Mouse (Mus musculus): ENCODE results near the gene Car12.

Gene Car12

DNA sequence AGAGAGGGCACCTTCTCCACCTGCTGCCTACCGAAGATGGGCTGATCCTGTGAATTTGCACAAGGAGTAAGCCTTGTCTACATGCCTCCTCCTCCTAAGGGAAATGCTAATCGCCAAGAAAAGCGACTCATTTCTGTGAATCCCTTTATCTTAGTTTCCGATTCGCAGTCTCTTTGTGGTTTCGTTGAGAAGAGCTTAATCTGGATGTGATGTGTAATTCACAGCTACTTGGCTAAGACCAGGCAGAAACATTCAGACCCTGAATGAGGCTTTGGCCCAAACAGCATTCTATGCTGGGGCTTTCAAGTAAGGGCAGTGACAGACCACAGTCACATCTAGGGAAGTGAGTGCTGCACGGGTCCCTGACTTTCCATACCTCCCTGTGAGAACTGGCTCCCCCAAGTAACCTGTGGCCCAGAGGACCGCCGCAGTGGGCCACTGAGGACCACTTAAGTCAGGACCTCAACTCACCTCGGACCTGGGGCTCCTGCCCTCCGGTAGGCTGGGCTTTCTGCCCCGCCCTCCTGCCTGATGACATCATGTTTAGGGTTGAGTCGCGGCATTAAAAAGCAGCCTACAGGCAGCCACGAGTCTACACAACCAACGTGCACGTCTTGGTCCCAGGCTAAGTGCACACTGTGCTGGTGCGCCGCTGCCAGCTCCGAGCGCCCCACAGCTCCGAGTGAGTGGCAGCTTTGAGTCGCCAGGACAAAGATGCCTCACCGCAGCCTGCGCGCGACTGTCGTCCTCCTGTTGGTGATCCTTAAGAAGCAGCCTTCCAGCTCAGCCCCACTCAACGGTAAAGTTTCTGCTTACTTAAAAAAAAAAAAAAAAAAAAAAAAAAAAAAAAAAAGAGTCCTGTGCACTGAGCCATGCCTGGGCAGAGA lies at the start of gene Car12:
Gene Car12 (plus strand): TSS at position 552 of the 887 bp plus-strand sequence.
- peak; percentile 52 to 60 for DNase-seq

DNA sequence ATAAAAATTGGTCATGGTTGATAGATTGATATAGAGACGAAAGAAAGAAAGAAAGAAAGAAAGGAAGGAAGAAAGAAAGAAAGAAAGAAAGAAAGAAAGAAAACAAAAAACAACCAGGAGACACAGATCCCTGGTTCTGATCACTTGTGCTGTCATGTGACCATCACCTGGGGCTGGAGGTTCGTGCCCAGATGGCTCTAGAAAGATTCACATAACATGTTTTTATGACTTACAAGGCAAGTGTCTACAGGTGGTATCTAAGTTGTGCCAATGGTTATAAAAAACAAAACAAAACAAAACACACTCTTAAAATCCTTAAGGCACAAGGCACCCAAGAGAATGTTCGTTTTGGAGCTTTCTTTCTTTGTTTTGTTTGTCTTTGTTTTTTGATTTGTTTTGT lies 49.7 kb upstream of the Car12 start:
- DNase-seq: no peak

DNA sequence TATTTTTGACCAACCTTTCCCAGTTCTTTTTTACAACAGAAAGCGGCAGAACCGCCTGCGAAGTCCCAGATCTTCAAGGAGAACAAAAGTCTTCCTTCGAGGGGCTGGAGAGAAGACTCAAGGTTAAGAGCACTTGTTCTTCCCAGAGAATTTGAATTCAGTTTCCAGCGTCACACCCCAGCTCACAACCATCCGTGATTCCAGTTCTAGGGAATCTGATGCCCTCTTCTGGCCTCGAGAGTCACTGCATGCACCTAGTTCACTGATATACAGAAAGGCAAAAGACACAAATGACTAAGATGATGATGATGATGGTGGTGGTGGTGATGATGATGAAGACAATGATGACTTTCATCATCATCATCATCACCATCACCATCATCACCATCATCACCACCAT lies 48.9 kb upstream of the Car12 start:
- DNase-seq: no peak

DNA sequence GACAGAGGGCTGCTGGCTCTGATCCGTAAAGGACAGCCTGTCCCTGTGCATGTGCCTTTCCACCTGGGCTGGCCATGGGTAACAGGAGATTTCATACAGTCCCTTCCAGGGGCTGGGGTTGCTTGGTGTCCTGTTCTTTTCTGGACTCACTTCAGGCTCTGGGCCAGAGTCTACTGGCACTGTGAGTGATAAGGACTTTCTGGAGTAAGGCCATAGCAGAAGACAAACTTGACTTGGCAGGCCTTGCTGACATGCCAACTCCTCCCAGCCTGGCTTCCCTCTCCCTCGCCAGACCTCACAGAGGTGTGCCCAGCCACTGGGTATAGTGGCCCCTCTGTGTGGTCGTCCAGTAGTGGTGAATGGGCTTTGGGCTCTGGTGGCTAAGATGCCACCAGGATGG lies 47.3 kb upstream of the Car12 start:
- DNase-seq: no peak

DNA sequence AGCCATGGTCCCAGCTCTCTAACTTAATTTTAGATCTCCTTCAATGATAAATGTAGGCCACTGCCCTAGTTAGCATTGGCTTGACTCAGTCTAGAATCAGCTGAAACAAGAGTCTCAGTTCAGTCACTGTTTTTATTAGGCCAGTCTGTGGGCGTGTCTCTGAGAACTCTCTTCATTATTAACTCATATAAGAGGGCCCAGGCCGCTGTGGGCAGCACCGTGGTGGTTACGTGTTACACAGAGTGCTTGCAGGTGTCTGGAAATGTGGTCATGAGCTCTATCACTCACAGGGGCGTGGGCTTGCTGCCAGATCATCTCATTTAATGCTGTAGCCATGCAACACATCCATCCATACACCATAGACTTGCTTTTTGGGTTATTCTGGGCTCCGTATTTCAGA lies 46.4 kb upstream of the Car12 start:
- no peak for DNase-seq

DNA sequence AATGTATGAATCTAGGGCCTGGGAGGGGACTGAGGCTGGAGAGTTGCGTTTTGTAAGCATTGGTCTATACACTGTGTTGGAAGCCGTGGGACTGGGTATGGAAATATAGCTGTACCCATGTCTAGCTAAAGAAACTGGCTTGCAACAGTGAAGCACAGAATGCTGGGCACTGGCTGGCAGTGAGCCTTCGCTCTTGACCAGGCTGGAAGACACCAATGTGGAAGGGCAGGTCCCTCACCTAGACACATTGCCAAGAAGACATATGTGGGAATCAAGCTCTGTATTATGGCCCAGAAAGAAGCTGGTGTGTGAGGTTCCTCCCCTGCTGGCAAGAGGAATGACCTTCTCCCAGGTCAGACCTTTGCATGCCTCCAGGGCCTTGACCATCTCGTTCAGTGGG lies 45.6 kb upstream of the Car12 start:
- no peak for DNase-seq

DNA sequence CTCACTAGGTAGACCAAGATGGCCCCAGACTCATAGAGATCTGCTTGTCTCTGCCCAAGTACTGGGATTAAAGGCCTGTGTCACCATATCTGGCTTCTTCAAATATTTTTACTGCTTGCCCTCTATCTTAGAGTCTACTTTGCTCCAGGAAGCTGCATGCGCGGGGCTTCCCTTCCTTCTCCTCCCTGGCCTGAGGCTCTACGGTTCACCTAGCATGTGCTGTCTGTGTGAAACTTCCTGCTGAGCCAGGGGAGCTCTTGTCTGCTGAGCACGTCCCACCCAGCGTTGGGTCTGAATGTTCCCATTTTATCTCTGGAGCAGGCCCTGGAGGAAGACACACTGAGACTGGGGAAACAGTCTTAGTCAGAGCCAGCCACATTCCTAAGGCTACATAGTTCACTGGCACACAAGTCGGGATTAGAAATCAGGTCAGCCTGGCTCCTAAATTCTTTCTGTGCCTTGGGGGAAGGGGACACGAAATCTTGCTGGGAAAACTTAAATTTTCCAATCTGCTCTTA lies 43.9 kb upstream of the Car12 start:
- peak in 1 of 2 experiments; percentile 23 for DNase-seq

DNA sequence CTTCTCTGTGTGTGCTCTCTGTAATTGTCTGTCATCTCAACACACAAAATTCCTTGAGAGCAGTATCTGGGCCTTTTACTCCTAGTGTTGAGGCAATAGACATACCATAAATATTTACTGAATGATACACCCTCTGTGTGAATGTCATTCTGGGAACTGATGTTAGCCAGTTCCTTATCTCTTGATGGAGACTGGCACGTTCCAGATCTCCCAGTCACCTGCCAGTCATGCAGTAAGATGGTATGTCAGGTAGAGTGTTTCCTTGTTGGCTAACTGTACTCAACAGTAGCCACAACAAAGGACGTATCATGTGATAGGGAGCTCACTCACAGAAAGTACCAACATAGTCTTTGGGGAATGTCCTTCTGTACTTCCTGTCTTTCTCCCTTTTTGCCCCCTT lies 39.7 kb upstream of the Car12 start:
- no peak for DNase-seq

DNA sequence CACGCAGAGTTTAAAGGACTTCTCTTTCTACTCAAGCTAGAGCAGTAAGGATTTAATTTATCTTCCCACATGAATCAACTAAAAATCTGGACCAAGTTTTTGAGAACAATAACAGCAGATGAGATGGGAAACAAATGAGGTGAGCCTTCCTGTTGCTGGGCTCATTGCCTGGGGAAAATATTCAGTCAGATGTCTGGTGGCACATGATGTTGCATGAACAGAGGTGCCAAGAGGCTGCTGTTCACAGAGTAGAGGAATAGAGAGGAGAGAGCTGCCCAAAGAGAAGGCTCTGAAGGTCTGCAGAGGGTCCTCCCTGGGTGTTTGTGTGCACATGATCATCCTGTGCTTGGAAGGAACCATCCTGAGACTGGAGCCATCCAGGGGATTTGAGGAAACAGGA lies 37.9 kb upstream of the Car12 start:
- no peak for DNase-seq

DNA sequence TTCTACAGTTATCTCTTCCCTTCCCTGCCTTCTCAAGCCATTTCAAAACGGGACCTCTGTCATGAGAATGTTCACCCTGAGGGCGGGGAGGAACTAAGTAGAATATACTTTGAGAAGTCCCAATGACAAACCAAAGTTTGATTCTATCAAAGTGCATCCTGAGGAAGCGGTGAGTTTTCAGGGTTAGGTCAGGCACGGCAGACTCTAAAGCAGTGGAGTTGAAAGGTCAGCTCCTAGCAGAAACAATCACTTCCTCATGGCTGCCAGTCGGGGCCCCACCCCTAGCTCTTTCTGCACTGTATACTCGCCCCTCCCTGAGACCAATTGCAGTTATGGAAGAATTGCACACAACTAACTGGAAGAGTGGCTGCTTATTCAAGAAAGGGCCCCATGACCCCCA lies 33.4 kb upstream of the Car12 start:
- peak; percentile 18 to 25 for DNase-seq

DNA sequence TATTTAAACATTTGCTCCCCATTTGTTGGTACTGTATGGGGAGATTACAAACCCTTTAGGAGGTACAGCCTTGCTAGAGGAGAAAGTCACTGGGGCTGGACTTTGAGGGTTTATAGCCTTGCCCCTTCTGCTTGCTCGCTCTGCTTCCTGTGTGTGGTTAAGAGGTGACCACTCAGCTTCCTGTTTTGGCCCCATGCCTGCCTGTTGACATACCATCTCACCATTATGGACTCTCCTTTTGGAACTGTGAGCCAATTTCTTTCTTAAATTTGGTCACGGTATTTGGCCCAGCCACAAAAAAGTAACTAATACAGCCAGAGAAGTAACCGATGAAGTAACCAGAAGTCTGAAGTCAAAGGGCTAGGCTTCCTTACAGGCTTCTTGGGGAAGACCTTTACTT lies 30.7 kb upstream of the Car12 start:
- DNase-seq: no peak

DNA sequence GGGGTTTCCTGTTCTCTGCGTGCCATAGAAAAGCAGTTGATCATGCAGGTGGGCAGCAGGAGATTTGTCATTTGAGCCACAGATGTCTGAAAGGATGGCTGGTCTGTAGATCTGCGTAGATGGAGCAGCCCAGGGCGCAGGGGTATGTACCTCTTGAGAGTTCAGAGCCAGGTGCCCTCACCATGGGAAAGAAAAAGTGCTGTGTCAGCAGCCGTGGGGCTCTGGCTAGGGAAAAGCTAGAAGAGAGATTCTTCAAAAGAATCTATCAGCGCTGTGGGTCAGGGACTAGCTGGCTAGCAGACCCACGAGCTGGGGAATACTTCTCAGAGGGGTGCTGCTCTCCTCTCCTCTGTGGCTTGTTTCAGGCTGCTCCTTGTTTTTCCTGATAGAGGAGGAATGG lies 27.8 kb upstream of the Car12 start:
- no peak for DNase-seq

DNA sequence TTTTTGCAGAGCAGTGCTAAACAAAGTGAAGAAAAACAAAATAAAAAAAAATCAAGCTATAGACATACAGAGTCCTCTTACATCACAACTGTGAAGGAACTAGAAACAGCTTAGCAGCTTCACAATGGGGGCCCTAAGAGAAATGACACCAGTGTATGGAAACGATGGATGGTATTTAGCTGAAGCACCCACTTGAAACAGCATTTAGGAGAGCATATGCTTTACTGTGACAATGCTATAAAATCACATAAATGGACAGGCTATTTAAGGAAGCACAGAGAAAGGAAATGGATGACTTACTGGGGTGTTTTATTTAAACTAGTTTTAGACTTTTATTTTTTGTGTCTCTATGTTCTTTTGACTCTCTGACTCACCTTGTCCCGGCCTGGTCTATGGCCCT lies 25.8 kb upstream of the Car12 start:
- no peak for DNase-seq

DNA sequence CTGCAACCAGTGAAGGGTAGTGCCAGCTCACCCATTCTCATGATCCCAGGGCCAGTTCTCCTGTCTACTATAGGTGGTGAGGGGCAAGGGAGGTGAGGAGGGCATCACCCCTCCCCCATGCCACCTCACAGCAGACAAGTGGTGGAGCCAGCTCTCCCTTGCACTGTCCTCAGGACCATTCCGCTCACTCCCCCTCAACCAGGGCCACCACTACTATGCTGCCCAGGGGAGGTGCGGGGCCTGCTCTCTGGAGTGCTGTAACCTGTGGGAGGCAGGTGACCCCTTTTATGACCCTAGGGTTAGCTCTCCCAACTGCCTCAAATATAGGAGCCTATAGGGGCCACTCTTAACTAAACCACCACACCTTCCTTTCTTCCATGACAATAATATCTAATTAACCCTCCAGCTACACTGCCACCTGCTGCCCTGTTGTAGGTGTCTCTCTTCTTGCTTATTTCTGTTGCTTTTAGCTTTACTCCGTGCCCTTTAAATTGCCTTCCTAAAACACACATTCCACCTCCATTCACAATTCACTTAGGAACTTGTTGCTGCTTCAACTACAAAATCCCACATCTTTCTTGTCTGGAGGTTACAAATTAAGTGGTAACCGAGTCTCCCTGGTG lies 21.7 kb upstream of the Car12 start:
- peak; percentile 22 to 29 for DNase-seq

DNA sequence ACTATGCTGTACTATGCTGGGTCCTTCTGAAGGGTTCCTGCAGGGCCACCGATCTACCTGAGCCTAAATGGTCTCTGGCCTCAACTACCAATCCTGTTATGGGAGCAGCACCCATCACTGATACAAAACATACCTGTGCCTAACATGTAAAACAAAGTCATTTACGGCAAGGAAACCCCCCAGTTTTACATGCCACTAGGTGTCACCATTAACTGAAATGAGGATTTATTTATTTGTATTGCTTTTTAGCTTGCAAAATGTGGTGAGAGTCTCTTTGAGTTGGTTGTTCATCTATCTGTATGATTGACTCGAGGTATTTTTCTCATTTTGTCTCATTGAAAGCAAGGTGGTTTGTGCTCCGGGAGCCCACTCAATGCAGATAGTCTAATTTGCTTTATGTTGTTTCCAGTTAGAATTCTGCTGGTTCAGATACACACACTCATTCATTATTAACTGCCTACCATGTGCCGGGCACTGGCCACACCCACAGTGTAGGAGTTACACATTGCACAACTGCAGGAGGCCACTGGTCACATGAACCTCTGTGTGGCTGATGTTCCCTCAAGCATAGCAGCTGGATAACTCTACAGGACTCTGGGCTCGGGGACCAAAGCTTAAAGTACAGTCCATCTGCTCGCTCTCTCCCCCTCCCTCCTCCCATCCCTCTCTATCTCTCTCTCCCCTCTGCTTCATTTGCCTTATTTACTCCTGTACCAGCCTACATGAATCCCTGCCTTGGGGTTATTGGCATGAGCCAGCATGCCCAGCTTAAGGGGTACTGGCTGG lies 15.9 kb upstream of the Car12 start:
- no peak for DNase-seq

DNA sequence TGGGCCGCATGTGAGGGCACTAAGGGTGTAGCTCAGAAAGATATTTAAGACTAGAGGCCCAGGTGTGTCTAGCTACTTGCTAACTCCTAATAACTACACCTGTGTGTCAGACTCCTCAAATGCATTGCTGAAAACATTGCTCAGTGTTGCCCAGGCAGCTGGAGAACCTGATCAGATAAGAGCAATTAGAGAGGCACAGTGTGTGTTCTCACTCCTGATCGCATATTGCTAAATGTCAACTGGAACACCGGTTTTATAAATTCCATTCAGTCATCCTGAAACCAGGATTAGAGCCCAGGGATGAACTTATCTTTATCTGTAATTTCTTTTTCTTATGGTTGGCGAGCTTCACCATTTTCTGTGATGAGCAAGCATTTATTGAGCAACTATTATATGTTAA lies 13.7 kb upstream of the Car12 start:
- no peak for DNase-seq

DNA sequence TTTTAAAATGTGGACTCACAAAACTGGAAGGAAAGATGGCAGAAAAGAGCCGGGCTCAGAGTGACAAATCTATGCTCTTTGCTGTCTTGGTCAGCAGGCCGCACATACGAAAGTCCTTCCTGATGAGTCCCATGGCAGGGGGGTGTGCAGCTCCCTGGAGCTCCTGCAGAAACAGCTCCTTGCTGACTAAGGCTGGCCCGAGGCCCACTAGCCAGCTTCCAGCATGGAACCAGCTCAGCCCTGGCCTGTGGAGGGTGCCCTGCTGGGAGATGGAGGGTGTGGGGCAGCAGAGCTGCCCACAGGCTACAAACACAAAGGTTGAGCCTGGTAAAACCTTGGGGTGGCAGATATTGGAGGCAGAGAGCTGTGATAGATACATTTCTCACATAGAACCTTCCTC lies 10.5 kb upstream of the Car12 start:
- no peak for DNase-seq

DNA sequence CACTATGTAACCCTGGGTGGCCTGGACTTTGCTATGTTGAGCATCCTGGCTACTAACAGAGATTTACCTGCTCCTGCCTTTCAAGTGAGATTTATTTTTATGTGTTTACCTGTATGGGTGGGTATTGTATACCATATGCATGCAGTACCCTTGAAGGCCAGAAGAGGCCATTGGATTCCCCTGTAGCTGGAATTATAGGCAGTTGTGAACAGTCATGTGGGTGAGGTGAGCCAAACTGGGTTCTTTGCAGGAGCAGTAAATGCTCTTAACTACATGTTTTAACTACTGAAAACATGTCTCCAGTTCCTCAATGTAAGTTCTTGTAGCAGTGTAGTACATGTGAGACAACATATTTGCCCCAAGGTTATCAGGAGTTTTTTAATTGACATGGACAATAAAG lies 8.1 kb upstream of the Car12 start:
- DNase-seq: no peak

DNA sequence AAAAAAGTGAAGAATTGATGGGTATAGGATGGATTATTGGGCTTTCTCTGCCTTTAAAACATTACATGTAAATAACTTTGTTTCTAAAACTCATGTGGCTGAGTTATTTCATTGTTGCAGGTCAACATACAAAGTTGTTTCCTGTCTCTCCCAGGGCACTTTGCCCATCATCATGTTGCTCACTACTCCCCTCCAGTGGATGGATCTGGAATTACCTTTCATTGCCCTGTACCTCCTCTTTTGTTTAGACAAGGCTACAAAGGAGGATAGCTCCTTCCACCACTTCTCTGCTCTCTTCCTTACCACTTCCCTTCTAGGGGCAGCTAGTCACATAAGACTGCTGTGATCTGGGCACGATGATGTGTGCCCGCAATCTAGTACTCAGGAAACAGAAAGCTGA lies 7.7 kb upstream of the Car12 start:
- DNase-seq: peak; percentile 81 to 87

DNA sequence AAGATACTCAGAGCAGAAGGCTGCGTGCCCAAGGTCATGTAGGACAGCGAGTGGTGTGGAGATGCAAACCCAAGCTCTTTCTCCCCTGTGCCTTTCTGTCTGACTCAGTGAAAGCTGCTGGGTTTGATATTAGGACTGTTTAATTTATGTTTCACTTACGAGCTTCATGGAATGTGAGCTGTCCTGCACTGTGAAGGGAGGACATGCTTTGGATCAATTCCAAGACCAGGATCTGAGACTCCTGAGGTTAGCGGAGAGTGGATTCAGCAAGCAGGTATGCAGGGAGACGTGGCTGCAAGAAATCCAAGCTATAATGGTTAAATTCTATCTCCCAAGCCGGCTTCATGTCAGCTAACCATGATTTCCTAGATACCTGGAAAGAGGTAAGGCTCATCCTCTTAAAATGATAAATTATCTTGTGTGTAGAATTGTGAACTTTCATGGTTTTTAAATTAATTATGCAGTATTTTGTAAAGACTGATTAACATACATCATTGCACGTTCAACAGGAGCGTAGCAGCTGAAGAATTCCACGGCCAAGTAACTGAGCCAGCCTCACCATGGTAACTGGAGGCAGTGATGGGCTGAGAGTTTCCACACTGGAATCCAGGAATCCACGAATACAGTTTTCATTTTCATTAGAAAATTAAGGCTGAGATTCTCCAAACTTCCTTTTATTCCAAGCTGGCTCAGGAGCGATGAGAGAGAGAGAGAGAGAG lies 5.3 kb upstream of the Car12 start:
- DNase-seq: no peak

DNA sequence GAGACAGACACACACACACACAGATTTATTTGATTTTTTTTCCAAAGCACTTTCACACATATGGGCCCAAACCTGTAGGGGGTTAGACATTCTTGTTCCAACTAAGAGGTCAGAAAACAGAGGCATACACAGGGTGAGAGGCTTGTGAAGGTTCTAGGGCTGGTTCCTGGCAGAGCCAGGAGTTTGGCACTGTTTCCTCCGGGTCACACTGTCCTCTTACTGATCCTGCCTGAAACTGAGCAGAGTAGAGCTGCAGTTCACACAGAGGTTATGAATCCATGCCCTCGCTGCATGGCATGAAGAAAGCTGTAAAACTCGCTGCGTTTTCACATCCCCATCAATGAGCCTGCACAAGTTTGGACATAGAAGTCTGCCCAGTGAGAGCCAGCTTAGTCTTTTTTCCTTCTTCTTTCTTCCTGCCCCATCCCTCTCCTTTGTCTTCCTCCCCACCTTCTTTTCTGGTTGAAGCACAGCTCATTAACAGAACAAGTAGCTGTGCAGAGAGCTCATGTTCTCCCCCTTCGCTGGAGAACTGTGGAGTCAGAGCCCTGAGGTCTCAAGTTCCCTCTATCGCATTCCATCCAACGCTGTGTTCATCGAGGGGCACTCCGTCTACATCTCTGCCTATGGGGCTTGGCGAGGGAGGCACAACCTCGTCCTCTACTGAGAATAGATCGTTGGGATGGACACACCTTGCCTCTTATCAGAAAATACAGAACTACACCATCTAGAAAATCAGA lies 4.5 kb upstream of the Car12 start:
- DNase-seq: no peak

DNA sequence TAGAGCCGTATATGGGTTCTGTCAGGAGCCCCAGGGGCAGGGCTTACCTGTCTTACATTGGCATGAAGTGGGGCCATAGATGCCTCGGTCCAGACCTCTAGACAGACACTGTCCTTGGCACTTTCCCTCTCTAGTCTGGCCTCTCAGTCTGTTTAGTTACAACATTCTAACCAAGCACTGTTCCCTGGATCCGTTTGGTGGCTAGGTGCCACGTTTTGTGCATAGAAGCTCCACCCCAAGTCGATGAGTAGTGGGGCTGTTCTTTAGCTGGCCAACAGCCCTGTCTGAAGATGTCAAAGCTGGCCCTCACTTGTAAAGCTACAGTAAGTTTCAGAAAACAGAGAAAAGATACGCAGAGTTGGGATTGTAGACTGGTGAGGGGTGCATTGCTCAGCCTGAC lies 2.9 kb upstream of the Car12 start:
- DNase-seq: no peak

Data from thymus, postnatal 36 days (tissue).